Mouse (Mus musculus) kidney, embryonic 14.5 days (tissue): ENCODE measurements around the gene Tcp10c. TPM values are rescaled to one million over a fixed set of nuclear protein-coding genes. Genes with fewer than 3 reads are reported as not detected.

ENCODE experiments used
- polyA plus RNA-seq: library from polyadenylated mRNA; unstranded; fragments of >200 nt; fragmentation: Nextera tagmentation; extraction: Ambion mirVana; gene quantifications from 2 replicates; pipeline ENCODE4 v1.2.1, GENCODE M21; 2014

The Tcp10c gene
- polyA plus RNA-seq, 1 experiment from 2014 or later: not detected

Other genes starting within 250 kb of the Tcp10c start
- 0.21 TPM in 1 of 2 replicates, not detected in the other for gene Unc93a, start 222.8 kb upstream of the Tcp10c start, polyA plus RNA-seq
- gene Smok2a, start 133.4 kb upstream of the Tcp10c start, polyA plus RNA-seq: not detected in 2 replicates
- not detected in 2 replicates for gene Smok2b, start 124.3 kb upstream of the Tcp10c start, polyA plus RNA-seq